Mouse (Mus musculus) midbrain, embryonic 14.5 days (tissue): ENCODE measurements at regions not wholly inside any gene's neighbourhood (a gene's known extent, or its start where the extent isn't known, plus 50 kb on each side); places are given as distances from the start of the nearest gene placed in this dataset.
"Not testable (repeated sequence)": the region's sequence is repeated elsewhere in the genome, so short reads cannot be mapped to it uniquely, and the experiment has no call there.

Source experiments
- ATAC-seq: fragments of 200-750 bp; cut with Nextera tagmentation; 2 replicates; pipeline ENCODE4 v1.8.0; 2017; ENCODE audit warnings: moderate number of reproducible peaks, moderate library complexity; ENCODE audit not compliant: low FRiP score, low TSS enrichment
- DNase-seq: peaks from one replicate; pipeline ENCODE4 v3.0.0-alpha.2; 2015
- H3K27ac ChIP-seq: fragments of 300-500 bp; sonication (generic); replicated peaks from 2 replicates; pipeline ENCODE4 v1.5.1; 2014; ENCODE audit warnings: mild to moderate bottlenecking, low read depth, low read length, moderate library complexity
- H3K27me3 ChIP-seq: fragments of 300-500 bp; sonication (generic); 2 replicates; pipeline ENCODE4 v1.6.1; 2014; ENCODE audit warnings: low read length, control low read depth, mixed read lengths; ENCODE audit not compliant: control insufficient read depth, insufficient read depth
- H3K36me3 ChIP-seq: fragments of 300-500 bp; sonication (generic); 2 replicates; pipeline ENCODE4 v1.6.1; 2014; ENCODE audit warnings: low read length, control low read depth; ENCODE audit not compliant: control insufficient read depth, insufficient read depth
- H3K4me1 ChIP-seq: fragments of 300-500 bp; sonication (generic); 2 replicates; pipeline ENCODE4 v1.6.1; 2014; ENCODE audit warnings: mild to moderate bottlenecking, antibody characterized with exemption, low read length, control low read depth; ENCODE audit not compliant: control insufficient read depth, insufficient read depth
- H3K4me2 ChIP-seq: fragments of 300-500 bp; sonication (generic); 2 replicates; pipeline ENCODE4 v1.6.1; 2014; ENCODE audit warnings: mild to moderate bottlenecking, low read length, moderate library complexity
- H3K4me3 ChIP-seq: fragments of 300-500 bp; sonication (generic); replicated peaks from 2 replicates; pipeline ENCODE4 v1.5.1; 2014; ENCODE audit warnings: low read depth, low read length
- H3K9ac ChIP-seq: fragments of 300-500 bp; sonication (generic); replicated peaks from 2 replicates; pipeline ENCODE4 v1.6.1; 2014; ENCODE audit warnings: mild to moderate bottlenecking, low read length, moderate library complexity
- H3K9me3 ChIP-seq: fragments of 300-500 bp; sonication (generic); 2 replicates; pipeline ENCODE4 v1.6.1; 2016; ENCODE audit warnings: low read length, control low read depth, mixed read lengths; ENCODE audit not compliant: control insufficient read depth
- WGBS: fragments of 180-500 bp; shearing (Covaris S2); extraction: QIAGEN DNeasy Blood & Tissue Kit; methylation state at CpG from one replicate; pipeline ENCODE4 v1.1.7; 2014; 5-methylcytosine and 5-hydroxymethylcytosine counted together

GRCm38 (mm10) chr17:50346451-50347192 is 53.2 kb upstream of the Dazl start:
- ATAC-seq, result no peak
- Histone ChIP-seq H3K27me3 (no peaks in the 10 kb centered on the region), H3K4me1 (0 out of 2 replicates have a peak, but pooled peaks cover 5% of the 10 kb centered on the region), H3K9ac (no peak overlapping the region), H3K27ac (no peak overlapping the region), H3K4me2 (no peak overlapping the region), H3K9me3 (no peaks in the 10 kb centered on the region), H3K36me3 (no peaks in the 10 kb centered on the region), H3K4me3 (no peak overlapping the region)
- 89% methylated on average over 7 of the region's 7 CpGs for WGBS
- no peak for DNase-seq

DNA sequence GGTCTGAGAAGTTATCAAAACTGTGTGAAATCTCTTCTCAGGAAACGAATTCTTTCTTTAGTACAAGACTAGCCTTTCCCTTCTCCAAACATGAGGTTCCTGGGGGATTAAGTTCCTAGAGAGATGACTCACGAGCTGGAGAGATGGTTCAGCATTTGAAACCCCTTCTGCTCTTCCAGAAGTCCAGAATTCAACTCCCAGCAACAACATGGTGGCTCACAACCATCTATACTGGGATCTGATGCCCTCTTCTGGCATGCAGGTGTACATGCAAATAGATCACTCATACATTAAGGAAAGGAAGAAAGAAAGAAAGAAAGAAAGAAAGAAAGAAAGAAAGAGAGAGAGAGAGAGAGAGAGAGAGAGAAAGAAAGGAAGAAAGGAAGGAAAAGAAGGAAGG is 60.4 kb upstream of the Dazl start:
- not testable (repeated sequence) for H3K27me3 ChIP-seq, H3K27ac ChIP-seq, H3K9me3 ChIP-seq, DNase-seq, H3K9ac ChIP-seq, H3K4me1 ChIP-seq, H3K36me3 ChIP-seq, H3K4me3 ChIP-seq, ATAC-seq, H3K4me2 ChIP-seq
- WGBS, result 63% methylated on average over 2 of the region's 2 CpGs

DNA sequence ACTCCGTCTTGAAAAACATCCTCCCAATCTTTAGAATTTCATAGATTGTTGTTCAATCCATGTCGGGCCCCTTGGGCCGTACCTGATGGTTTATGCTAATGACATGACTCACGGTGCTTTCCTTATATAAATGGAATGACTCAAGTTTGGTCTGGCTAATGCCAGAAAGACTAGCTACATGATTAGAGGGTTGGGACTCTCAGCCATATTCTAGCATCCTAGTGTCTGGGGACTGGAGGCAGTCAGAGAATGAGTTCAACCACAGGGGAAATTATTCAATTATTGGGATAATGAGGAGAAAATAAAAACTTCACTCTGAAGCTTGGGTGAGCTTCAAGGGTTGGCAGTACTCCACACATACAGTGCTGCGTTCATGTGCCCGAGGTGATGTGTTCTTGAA is 60.9 kb upstream of the Dazl start:
- Histone ChIP-seq H3K9ac (no peak overlapping the region), H3K9me3 (peaks cover 4% of the 10 kb centered on the region; the same call in 1 of the 2 replicates), H3K4me1 (no peaks in the 10 kb centered on the region), H3K4me3 (no peak overlapping the region), H3K36me3 (no peaks in the 10 kb centered on the region), H3K4me2 (no peak overlapping the region), H3K27ac (no peak overlapping the region), H3K27me3 (no peaks in the 10 kb centered on the region)
- ATAC-seq (no peak), DNase-seq (no peak)
- WGBS, result 91% methylated on average over 6 of the region's 6 CpGs

- WGBS, result 86% methylated on average over 9 of the region's 9 CpGs
- no peaks in the 10 kb centered on the region for H3K4me1 ChIP-seq
- H3K27ac ChIP-seq, result no peak overlapping the region
- no peaks in the 10 kb centered on the region for H3K27me3 ChIP-seq
- DNase-seq, result no peak
- ATAC-seq, result no peak
- no peak overlapping the region for H3K4me2 ChIP-seq
- H3K9ac ChIP-seq, result no peak overlapping the region
- H3K4me3 ChIP-seq, result no peak overlapping the region
- no peaks in the 10 kb centered on the region for H3K9me3 ChIP-seq
- H3K36me3 ChIP-seq, result no peaks in the 10 kb centered on the region
Measured at GRCm38 (mm10) chr17:50361657-50362233, 68.3 kb upstream of the Dazl start.

DNA sequence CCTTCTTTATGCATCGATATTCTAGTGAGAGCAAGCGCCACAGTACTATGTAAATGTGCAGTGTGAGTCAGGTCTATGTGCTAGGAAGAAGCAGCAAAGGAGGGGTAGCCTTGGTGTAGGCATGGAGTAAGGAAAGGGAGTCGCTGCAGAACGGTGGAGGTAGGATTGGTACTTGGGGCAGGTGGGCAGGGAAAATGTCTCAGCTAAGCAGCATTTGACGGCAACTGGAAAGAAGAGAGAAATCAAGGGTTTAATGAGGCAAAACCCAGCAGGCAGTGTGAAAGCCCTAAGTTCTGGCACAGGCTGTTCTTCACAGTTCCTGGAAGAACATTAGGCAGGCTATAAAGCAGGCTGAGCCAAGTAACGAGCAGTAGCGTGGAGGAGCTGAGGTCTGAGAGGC is 72.0 kb upstream of the Dazl start:
- Histone ChIP-seq H3K27me3 (no peaks in the 10 kb centered on the region), H3K4me1 (no peaks in the 10 kb centered on the region), H3K9ac (no peak overlapping the region), H3K4me3 (no peak overlapping the region), H3K27ac (no peak overlapping the region), H3K9me3 (no peaks in the 10 kb centered on the region), H3K36me3 (no peaks in the 10 kb centered on the region), H3K4me2 (no peak overlapping the region)
- ATAC-seq (no peak), DNase-seq (no peak)
- WGBS, result 92% methylated on average over 7 of the region's 7 CpGs

DNA sequence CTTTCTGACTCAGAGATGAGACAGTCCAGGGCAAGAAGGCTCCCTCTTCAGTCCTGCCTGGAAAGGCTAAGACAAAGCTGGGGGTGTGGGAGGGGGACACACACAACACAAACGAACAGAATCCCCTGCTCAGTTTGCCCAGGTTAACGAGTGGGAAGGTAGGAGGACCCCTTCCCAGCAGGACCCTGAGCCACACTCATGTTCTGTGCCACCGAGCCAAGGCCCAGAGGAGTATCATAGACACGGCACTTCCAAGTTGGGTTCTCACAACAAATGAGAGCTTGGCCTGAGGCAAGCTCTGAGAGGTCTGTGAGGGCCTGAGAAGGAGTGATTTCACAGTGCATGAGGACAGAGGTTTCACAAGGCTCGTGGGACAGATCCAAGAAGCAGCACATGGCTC is 72.7 kb upstream of the Dazl start:
- no peak for DNase-seq
- H3K27me3 ChIP-seq, result no peaks in the 10 kb centered on the region
- H3K4me1 ChIP-seq, result no peaks in the 10 kb centered on the region
- no peak overlapping the region for H3K27ac ChIP-seq
- H3K4me2 ChIP-seq, result no peak overlapping the region
- WGBS, result 76% methylated on average over 5 of the region's 5 CpGs
- no peaks in the 10 kb centered on the region for H3K9me3 ChIP-seq
- no peak overlapping the region for H3K9ac ChIP-seq
- H3K36me3 ChIP-seq, result no peaks in the 10 kb centered on the region
- no peak for ATAC-seq
- no peak overlapping the region for H3K4me3 ChIP-seq

DNA sequence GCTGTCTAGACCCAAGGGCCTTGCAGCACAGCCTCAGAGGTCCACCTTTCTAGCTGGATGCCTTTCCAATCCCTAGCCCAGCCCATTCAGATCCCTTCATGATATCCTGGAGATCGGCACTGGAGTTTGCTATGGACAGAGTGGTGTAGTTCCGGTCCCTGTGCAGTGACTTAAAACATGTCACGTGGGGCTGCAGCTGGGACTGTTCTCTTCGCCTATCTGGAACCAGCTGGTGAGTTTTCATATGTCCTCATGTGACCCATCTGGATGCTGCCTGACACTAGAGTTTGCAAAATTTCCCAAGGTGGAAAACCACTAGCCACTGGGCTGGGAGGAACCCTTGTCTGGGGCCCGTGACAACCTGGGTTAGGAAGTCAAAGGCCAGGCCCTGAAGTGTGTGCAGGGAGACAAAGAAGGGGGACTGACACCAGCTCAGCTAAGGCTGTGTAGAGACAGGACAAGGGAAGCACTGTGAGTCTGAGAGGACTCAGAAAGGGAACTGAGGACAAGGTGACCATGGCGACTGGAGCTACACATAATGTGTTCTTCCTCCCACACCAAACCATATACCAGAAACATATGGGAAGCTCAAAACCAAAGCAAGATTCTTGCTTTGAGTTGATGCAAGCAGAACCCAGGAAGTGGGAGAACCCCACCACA is 75.9 kb upstream of the Dazl start:
- H3K4me3 ChIP-seq, result no peak overlapping the region
- WGBS, result 86% methylated on average over 6 of the region's 6 CpGs
- ATAC-seq, result no peak

DNA sequence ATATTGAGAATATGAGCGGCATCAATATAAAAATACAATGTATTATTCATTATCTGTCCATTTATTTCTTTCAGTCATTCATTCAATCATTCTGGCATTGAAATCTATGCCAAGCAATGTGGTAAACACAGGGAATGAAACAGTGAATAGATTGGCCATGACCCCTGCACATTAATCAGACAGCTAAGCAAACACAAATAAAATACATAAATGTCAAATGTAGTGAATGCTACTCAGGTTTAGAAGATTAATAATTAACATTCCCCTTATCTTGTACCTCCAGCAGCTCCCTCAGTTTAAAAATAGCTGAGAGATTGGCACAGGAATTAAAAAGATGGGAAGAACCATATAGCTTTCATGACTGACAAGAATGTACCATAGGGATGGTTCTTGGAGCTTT is 77.0 kb upstream of the Dazl start:
- H3K27ac ChIP-seq, result no peak overlapping the region
- WGBS, result 86% methylated on average over 1 of the region's 1 CpGs
- H3K36me3 ChIP-seq, result no peaks in the 10 kb centered on the region
- DNase-seq (no peak), ATAC-seq (no peak)
- H3K4me1 ChIP-seq, result no peaks in the 10 kb centered on the region
- H3K27me3 ChIP-seq, result no peaks in the 10 kb centered on the region
- no peaks in the 10 kb centered on the region for H3K9me3 ChIP-seq
- no peak overlapping the region for H3K4me3 ChIP-seq
- H3K9ac ChIP-seq, result no peak overlapping the region
- H3K4me2 ChIP-seq, result no peak overlapping the region

More for the DNA sequence above, 75.9 kb upstream of the Dazl start:
- no peak overlapping the region for H3K27ac ChIP-seq
- no peaks in the 10 kb centered on the region for H3K27me3 ChIP-seq
- H3K9ac ChIP-seq, result no peak overlapping the region
- H3K9me3 ChIP-seq, result no peaks in the 10 kb centered on the region
- H3K4me1 ChIP-seq, result no peaks in the 10 kb centered on the region
- DNase-seq, result no peak
- H3K4me2 ChIP-seq, result no peak overlapping the region
- no peaks in the 10 kb centered on the region for H3K36me3 ChIP-seq
